Mouse (Mus musculus) ovary, postnatal 10 days (tissue): Measurements from ENCODE around the gene Rsad1.

Experiments
- DNase-seq: peaks from one replicate; pipeline ENCODE4 v3.0.0; 2022; ENCODE audit warnings: low spot score

Gene Rsad1

DNA sequence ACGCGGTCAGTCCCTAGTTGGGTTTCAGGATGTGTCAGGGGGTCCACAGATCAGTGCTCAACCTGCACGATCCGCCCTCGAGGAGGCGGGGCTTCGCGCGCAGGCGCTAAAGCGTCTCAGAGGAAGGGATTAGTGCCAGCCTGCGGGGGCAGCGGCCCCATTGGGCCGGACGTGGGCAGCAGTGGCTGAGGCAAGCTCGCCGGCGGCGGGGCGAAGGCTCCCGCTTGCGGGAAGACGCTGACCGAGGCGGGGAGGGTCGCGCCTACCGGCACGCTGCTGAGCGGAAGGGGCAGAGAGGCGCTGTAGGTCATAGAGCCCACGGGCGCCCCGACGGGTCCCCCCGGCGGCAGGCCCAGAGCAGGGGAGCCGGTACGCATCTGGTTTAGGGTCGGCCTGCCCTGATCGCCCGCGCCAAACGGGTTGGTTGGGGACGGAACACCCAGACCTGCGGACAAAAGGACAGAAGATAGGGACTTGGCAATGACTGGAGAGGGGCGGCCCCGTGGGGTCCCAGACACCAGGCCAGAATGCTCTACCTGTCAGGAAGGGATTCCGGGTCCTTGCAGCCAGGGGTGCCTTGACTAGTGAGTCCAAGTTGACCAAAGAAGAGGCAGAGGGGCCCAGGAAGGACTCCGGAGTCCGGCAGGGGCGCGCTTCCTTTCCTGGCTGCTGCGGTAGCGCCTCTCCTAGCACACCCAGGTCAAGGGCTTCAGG lies 57.9 kb downstream of the Rsad1 start:
- no peak for DNase-seq
